Mouse (Mus musculus): ENCODE results near the gene Pidd1.

Pidd1 gene

GRCm38 (mm10) chr7:141472763-141473162, 28.9 kb upstream of the Pidd1 start:
- WGBS, result 84% methylated on average over 6 of the region's 6 CpGs

GRCm38 (mm10) chr7:141472226-141472625, 28.4 kb upstream of the Pidd1 start:
- 80% methylated on average over 6 of the region's 6 CpGs for WGBS

- 74% methylated on average over 1 of the region's 1 CpGs for WGBS
These were observed 27.4 kb upstream of the Pidd1 start for GRCm38 (mm10) chr7:141471236-141471635.

DNA sequence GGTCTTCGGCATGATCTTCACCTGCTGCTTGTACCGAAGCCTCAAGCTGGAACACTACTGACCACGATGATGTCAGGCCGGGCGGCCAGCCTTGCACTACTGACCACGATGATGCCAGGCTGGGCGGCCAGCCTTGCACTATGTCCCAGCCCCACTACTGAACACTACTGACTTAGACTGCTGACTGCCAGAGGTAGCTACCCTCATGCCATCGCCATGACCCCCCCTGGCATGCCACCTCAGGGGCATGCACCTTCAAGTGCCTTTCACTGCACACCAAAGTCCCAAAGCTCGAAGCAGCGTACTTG, 26.8 kb upstream of the Pidd1 start:
- WGBS, result 89% methylated on average over 10 of the region's 10 CpGs

DNA sequence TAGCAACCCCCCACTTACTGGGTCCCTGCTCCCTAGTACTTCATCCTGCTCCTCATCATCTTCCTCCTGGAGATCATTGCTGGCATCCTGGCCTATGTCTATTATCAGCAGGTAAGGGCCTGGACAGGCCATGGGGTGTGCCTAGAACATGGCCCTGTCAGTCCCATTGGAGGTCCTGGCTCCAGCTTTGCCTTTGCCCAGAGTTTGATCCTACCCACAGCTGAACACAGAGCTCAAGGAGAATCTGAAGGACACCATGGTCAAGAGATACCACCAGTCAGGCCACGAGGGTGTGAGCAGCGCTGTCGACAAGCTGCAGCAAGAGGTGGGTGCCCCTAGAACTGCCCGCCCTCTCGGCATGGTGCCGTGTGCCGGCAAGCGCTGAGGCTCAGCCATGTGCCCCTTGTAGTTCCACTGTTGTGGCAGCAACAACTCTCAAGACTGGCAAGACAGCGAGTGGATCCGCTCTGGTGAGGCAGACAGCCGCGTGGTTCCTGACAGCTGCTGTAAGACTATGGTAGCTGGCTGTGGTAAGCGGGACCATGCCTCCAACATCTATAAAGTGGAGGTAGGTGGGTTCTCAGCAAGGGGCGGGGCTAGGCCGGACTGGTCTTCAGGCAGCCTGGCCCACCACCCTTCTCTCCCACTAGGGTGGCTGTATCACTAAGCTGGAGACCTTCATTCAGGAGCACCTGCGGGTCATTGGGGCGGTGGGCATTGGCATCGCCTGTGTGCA, 26.2 kb upstream of the Pidd1 start:
- 91% methylated on average over 18 of the region's 18 CpGs for WGBS

GRCm38 (mm10) chr7:141469352-141469751, 25.5 kb upstream of the Pidd1 start:
- 75% methylated on average over 6 of the region's 6 CpGs for WGBS

DNA sequence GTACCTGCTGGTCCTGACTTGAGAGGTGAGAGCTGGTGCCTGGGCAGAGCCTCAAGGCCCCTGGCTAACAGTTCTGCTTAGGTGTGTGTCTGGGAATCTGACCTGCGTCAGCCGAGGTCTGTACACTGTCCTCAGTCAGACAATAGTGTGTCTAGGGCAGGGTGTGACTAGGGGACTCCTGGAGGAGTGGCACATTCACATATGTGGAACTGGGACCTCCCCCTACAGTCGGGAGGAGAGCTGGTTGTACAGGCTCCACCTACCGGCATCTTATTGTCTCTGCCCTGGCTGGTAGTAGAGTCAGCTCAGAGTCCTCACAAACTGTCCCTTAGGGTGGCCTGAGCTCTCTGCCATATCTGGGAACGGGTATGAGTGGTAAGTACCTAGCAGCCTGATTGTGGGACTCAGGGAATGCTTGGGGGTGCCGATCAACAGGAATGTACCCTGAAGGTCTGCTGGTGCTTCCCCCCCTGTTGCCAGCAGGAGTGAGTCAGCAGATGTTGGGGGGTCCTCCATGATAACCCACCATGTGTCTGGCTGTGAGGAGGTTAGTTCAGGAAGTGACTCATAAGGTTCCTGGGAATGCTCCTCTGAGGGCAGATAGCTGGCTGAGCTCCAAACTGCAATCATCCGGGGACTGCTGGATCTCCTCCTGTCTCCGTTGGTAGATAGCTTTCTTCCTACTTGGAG, 24.8 kb upstream of the Pidd1 start:
- WGBS, result 8% methylated on average over 8 of the region's 8 CpGs

DNA sequence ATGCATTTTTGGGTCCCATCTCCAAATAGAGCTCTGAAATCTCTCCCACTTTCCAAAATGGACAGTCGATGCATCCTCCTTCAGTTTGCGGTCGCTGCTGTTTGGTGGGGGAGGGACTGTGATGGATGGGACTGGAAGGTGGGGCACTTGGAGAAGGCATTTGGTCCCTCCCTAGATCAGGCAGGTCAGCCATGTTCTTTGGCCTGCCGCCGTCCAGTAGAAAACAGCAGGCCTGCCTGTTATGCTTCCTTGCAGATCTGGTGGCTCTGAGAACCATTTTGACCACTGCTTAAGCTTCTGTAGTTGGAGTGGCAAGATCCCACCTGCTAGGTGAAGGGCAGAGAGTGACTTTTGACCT, 24.3 kb upstream of the Pidd1 start:
- 34% methylated on average over 5 of the region's 5 CpGs for WGBS

- WGBS, result 3% methylated on average over 52 of the region's 52 CpGs
These were observed 23.6 kb upstream of the Pidd1 start, which contains the start of gene Cd151 for GRCm38 (mm10) chr7:141467230-141468030. Gene Cd151 (plus strand): TSS chr7:141467392.

DNA sequence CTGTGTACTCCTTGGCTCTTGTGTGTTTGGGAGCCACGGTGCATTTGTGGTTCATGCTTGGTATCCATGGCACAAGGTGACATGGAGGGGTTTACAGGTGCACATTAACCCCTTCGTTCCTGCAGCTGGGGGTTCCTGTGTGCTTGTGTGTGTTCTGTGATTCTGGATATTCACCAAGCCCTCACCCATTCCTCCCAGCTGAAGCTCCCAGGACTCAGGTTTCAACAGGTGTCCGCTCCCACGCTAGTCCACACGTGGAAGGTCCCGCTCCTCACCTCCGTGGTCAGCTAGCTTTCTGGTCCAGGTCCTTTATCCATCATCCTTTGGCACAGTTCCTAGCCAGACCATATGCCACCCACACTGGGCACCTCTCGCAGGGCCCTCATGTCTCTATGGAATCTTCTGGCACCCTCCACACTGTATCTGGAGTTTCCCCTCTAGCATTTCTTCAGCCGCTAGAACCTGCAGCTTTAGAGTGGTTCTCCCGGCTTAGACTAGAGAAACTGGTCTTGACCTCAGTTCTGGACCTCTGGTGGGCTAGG, 22.9 kb upstream of the Pidd1 start:
- WGBS, result 70% methylated on average over 10 of the region's 10 CpGs

- 79% methylated on average over 7 of the region's 7 CpGs for WGBS
These were observed 22.2 kb upstream of the Pidd1 start for GRCm38 (mm10) chr7:141466045-141466394.

DNA sequence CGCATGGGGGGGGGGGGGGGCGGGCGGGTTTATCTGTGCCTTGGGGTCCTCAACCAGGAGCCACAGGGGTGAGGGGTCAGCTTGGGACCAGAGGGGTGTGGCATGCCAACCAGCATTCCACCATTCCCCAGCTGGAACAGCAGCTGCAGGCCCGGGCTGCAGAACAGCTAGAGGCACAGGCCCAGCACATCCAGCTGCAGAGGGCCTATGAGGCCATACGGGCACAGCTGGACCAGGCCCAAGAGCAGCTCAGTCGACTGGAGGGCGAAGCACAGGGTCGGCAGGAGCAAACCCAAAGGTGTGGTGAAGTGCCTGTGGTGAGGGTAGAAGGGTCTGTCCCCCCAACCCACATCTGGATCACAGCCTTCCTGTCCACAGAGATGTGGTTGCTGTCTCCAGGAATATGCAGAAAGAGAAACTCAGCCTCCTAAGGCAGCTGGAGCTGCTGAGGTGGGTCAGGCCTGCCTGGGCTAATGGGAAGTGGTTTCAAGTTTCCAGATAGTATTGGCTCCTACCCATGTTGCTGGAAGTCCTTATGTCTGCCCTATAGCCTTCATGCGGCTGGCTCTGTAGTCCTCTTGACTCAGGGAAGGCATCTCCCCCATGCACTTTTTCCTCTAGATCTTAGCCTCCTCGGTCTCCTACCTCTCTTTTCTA, 21.7 kb upstream of the Pidd1 start:
- 57% methylated on average over 10 of the region's 10 CpGs for WGBS

- WGBS, result 30% methylated on average over 38 of the region's 38 CpGs
These were observed 20.9 kb upstream of the Pidd1 start for GRCm38 (mm10) chr7:141464603-141465201.

DNA sequence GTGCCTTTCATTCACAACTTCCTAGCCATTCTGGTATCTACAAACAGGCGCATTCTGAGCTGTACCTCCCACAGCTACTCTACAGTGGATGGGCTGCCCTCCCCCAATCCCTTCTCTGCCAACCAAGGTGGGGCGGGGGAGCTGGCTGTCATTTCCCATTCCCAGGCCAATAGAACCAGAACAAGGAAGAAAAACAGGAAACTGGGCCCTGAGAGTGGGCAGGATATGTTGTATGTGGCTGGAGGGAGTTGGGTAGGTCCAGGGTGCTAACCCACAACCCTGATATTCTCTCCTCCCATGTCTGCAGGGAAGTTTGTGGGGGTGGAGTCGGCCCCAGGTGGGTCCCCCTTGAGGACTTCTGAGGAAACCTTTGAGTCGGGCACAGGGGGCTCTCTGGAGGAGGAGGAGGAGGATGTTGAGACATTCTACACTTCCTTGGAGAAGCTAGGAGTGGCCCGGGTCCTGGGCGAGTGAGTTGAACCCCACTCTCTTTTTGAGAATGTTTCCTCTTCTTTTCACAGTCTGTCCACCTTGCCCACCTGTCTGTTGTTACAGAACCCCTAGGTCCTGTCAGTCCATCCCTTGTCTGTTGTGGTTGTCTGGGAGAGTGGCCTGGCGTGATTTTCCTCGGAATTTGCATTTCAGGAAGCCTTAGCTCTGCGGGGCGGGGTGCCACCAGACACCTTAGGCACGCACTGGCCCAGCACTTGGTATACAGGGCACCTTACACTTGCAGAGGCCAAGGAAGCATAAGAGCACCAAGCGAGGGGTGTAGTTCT, 20.2 kb upstream of the Pidd1 start:
- 52% methylated on average over 12 of the region's 12 CpGs for WGBS

DNA sequence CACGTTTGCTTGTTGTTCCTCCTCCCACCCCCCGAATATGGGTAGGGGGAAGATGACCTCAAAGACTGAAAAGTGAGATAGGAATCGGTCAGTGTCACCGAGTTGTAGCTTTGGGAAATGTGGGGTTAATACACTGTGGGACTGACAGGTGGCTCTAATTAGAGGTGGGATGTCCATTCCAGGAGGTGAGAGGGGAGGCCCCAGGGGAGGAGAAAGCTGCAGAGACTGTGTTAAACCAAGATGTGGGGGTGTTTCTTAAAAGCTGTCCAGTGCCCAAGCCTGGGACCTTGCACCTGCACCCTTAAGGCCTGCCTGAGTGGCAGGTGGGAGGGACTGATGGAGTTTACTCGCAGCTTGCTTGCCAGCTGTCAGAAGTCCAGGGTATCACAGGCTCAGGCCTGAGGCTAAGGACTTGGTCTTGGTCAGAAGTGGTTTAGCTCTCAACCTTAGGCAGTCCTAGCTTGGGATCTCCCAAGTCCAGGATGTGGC, 18.6 kb upstream of the Pidd1 start:
- 41% methylated on average over 5 of the region's 5 CpGs for whole genome bisulfite sequencing

DNA sequence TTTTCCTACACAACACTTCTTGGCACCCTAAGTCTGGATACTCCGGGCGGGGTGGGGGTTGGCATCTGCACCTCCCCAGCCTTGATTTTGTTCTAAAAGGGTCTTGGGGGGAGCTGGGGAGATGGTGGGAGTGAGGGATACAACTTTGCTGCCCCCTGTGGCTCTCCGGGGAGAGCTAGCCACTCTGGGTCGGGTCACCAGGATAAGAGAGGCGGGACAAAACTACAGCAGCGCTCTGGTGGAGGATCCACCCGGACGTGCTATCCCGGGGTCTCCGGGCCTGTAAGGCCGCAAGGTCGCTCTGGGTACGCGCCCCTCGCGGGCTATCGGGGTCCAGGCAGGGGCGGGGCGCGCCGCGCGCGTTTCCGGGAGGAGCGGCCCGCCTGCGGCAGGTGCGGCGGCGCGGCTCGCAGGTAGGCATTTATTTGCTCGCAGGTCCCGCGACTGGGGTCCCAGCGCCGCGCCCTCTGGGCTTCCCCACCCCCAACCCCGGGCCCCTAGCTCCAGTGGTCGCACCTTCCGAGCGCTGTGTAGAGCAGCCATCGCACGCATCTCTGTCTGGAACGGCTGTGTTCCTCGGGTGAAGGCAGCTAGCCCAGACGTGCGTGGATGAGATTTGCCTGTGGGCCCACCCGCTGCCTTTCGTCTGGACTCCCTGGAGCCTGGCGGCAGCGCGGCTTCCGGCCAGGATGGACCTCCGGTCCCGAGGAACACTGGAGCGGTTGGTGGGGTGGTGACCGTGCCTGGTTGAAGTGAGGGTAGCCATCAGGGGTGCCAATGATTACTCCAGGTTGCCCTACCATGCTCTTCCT, 17.9 kb upstream of the Pidd1 start:
- 4% methylated on average over 59 of the region's 59 CpGs for WGBS

- 67% methylated on average over 15 of the region's 15 CpGs for WGBS
These were observed 16.7 kb upstream of the Pidd1 start, which contains the start of gene Cracr2b for GRCm38 (mm10) chr7:141460391-141461113. Gene Cracr2b (plus strand): TSS chr7:141461094.

- WGBS, result 75% methylated on average over 5 of the region's 5 CpGs
These were observed 16.2 kb upstream of the Pidd1 start for GRCm38 (mm10) chr7:141460001-141460390.

GRCm38 (mm10) chr7:141459301-141459711, 15.5 kb upstream of the Pidd1 start:
- WGBS, result 90% methylated on average over 17 of the region's 17 CpGs
